Mouse (Mus musculus): ENCODE measurements around the gene Runx3.

DNA sequence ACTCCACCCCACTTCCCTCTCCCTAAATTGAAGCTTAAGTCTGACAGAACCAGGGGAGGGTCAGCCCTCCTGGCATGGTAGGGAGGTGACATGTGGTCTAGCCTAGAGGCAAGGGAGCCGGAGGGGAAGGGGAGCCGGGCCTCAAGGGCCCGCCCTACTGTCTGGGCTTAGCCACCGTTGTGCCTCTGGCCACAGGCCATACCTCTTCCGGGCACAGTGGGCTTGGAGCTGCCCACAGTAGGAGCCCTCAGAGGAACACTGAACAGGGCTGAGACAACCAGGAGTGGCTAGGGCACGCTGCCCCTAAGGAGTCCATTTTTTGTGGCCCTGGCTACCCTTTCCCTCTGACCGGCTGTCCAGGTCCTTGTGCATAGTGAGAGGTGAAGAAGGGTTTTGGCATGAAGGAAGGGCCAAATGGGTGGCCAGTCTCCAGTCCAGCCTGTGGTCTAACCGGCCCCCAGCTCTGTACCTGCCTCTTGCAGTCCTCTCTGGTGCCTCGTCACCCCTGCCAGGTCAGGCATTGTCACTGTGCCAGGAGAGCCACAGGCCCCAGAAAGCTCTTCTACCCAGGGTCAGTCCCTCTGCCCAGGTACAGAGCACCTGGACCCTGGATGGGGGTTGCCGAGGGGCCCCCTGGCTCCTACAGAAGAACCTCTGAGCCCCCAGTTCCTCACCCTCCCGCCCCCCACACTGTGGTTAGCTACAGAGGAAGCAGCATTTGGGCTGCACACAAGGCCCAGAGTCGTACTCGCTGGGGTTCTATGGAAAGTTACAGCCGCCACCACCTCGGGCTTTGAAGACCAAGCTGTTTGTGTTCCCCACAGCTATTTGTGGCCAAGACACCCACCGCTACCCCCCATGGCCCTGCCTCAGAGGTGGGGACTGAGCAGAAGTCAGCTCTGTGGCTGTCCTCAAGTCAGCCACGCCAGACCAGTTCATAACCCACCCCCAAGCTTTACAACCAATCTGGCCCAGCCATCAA is 22.3 kb upstream of the Runx3 start:
- TF ChIP-seq POLR2A (IDR thresholded peaks at IDR 0.05; ENCODE audit: extremely low read depth, insufficient read depth, low read length), result no peak
- TF ChIP-seq CTCF (IDR thresholded peaks at IDR 0.05; ENCODE audit: extremely low read depth, insufficient read depth, low read length), result no peak

All from cortical plate, adult 2 months (tissue).